Mouse (Mus musculus) midbrain, embryonic 11.5 days (tissue): ENCODE measurements around the gene Acsf3. TPM values are rescaled to one million over a fixed set of nuclear protein-coding genes. Genes with fewer than 3 reads are reported as not detected.

Experiments used
- ATAC-seq: fragments of 200-750 bp; cut with Nextera tagmentation; 2 replicates; pipeline ENCODE4 v1.8.0; 2017; ENCODE audit warnings: moderate TSS enrichment, moderate library complexity; ENCODE audit not compliant: low FRiP score
- DNase-seq: peaks from one replicate; pipeline ENCODE4 v3.0.0; 2015; ENCODE audit warnings: low spot score; ENCODE audit errors: missing footprints
- H3K27ac ChIP-seq: fragments of 300-500 bp; sonication (generic); 2 replicates; pipeline ENCODE4 v1.5.1; 2014; ENCODE audit warnings: low read depth, low read length
- H3K27me3 ChIP-seq: fragments of 300-500 bp; sonication (generic); 2 replicates; pipeline ENCODE4 v1.6.1; 2014; ENCODE audit warnings: mild to moderate bottlenecking, low read length, moderate library complexity, mixed read lengths; ENCODE audit not compliant: control insufficient read depth, insufficient read depth
- H3K36me3 ChIP-seq: fragments of 300-500 bp; sonication (generic); 2 replicates; pipeline ENCODE4 v1.6.1; 2014; ENCODE audit warnings: mild to moderate bottlenecking, low read length, moderate library complexity, mixed read lengths; ENCODE audit not compliant: control insufficient read depth, insufficient read depth
- H3K4me1 ChIP-seq: fragments of 300-500 bp; sonication (generic); 2 replicates; pipeline ENCODE4 v1.6.1; 2014; ENCODE audit warnings: low read length; ENCODE audit not compliant: control insufficient read depth, insufficient read depth
- H3K4me2 ChIP-seq: fragments of 300-500 bp; sonication (generic); 2 replicates; pipeline ENCODE4 v1.6.1; 2014; ENCODE audit warnings: mild to moderate bottlenecking, moderate library complexity
- H3K4me3 ChIP-seq: fragments of 300-500 bp; sonication (generic); 2 replicates; pipeline ENCODE4 v1.5.1; 2014; ENCODE audit warnings: low read depth, low read length
- H3K9ac ChIP-seq: fragments of 300-500 bp; sonication (generic); 2 replicates; pipeline ENCODE4 v1.6.1; 2014; ENCODE audit warnings: low read length
- H3K9me3 ChIP-seq: fragments of 300-500 bp; sonication (generic); 2 replicates; pipeline ENCODE4 v1.6.1; 2016; ENCODE audit warnings: low read length; ENCODE audit not compliant: control insufficient read depth
- WGBS: fragments of 180-500 bp; shearing (Covaris S2); extraction: QIAGEN DNeasy Blood & Tissue Kit; methylation state at CpG from one replicate; pipeline ENCODE4 v1.1.7; 2014; 5-methylcytosine and 5-hydroxymethylcytosine counted together
- polyA plus RNA-seq: library from polyadenylated mRNA; unstranded; fragments of >200 nt; fragmentation: Nextera tagmentation; extraction: Ambion mirVana; gene quantifications from 2 replicates; pipeline ENCODE4 v1.2.1, GENCODE M21; 2014

The Acsf3 gene
- polyA plus RNA-seq, 1 experiment from 2014 or later: 14.9 TPM

- ATAC-seq: no peak
- Histone ChIP-seq H3K9me3 (no peaks in the 10 kb centered on the region), H3K4me1 (peaks cover 11% of the 10 kb centered on the region), H3K4me3 (no peak overlapping the region), H3K4me2 (no peak overlapping the region), H3K27me3 (peaks cover 2% of the 10 kb centered on the region; the same call in 1 of the 2 replicates), H3K9ac (no peak overlapping the region), H3K27ac (no peak overlapping the region), H3K36me3 (no peaks in the 10 kb centered on the region)
- 84% methylated on average over 5 of the region's 5 CpGs for WGBS
- DNase-seq: no peak
Observed at GRCm38 (mm10) chr8:122751342-122751741, 23.9 kb upstream of the Acsf3 start.

DNA sequence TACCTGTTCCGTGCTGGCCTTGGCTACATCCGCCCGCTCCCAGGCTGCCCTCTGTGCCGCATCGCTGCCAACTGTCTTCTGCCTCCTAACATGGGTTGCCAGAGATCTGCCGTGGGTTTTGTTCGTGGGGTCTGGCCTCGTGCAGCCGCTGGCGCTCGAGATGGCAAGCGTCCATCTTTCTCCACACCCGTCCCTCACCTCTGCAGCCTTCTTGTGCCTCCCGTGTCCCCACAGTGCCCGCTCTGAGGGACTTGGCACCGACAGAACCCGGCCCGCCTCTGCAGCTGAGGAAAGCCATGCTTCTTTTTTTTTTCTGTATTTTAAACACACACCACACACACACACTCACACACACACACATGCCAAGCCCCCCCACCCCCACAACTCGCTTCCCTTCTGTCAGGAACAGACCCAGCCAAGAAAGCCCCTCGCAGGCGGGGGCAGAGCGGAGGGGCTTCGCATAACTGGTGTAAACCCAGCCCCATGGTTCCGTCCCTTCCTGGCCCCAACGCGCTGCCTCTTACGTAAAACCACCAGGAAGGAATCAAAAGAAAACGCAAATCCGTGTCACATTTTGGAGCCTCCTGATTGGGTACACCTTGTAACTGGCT, 23.1 kb upstream of the Acsf3 start:
- DNase-seq (no peak), ATAC-seq (no peak)
- Histone ChIP-seq H3K4me1 (peaks cover 7% of the 10 kb centered on the region), H3K4me2 (no peak overlapping the region), H3K9ac (no peak overlapping the region), H3K4me3 (no peak overlapping the region), H3K36me3 (no peaks in the 10 kb centered on the region), H3K27ac (no peak overlapping the region), H3K27me3 (no peaks in the 10 kb centered on the region), H3K9me3 (no peaks in the 10 kb centered on the region)
- 90% methylated on average over 29 of the region's 29 CpGs for WGBS

DNA sequence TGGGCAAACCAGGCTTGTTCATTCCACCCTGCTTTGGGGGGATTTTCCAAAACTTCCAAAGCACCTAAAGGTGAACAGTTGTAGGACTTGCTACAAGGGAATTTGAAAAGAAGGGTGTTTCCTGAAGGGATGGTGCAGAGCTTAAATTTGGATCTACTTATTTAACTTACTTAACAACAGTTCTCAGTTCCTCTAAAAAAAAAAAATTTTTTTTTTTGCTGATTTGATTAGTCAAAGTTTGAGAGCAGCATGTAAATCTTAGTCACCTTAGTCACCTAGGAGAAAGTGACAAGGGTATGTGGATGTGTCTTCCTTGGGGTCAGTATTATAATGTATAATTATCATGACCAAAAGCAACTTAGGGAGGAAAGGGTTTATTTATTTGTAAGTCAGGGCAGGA, 16.7 kb upstream of the Acsf3 start:
- Histone ChIP-seq H3K4me2 (no peak overlapping the region), H3K9ac (no peak overlapping the region), H3K36me3 (no peaks in the 10 kb centered on the region), H3K27ac (no peak overlapping the region), H3K27me3 (no peaks in the 10 kb centered on the region), H3K9me3 (no peaks in the 10 kb centered on the region), H3K4me3 (no peak overlapping the region), H3K4me1 (no peaks in the 10 kb centered on the region)
- DNase-seq: no peak
- no peak for ATAC-seq

- Histone ChIP-seq H3K9ac (no peak overlapping the region), H3K4me3 (no peak overlapping the region), H3K9me3 (no peaks in the 10 kb centered on the region), H3K4me2 (no peak overlapping the region), H3K4me1 (no peaks in the 10 kb centered on the region), H3K27me3 (no peaks in the 10 kb centered on the region), H3K36me3 (no peaks in the 10 kb centered on the region), H3K27ac (no peak overlapping the region)
- DNase-seq: no peak
- ATAC-seq: no peak
- WGBS: 82% methylated on average over 7 of the region's 7 CpGs
Observed at GRCm38 (mm10) chr8:122760116-122760515, 15.2 kb upstream of the Acsf3 start.

DNA sequence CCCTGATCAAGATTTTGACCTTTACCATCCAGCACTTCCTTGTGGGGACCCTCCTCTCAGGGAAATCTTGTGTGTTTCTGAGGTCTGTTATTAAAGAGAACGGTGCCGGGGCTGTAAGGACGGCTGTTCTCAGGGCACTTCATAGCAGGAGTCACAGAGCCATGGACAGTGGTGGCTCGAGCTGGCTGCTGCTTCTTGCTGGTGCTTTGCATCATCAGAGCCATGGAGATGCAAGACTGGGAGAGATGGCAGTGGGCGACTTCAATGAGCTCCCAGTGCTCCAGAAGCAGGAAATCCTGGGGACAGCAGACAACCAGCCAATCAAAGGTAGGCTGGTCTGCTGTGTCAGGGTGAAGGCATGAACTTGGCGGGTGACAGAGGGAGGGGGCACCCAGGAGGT, 14.2 kb upstream of the Acsf3 start:
- H3K27me3 ChIP-seq: no peaks in the 10 kb centered on the region
- H3K9me3 ChIP-seq: no peaks in the 10 kb centered on the region
- no peaks in the 10 kb centered on the region for H3K36me3 ChIP-seq
- H3K4me1 ChIP-seq: no peaks in the 10 kb centered on the region
- DNase-seq (no peak), ATAC-seq (no peak)
- no peak overlapping the region for H3K4me3 ChIP-seq
- no peak overlapping the region for H3K4me2 ChIP-seq
- H3K9ac ChIP-seq: no peak overlapping the region
- no peak overlapping the region for H3K27ac ChIP-seq
- 72% methylated on average over 6 of the region's 6 CpGs for WGBS

DNA sequence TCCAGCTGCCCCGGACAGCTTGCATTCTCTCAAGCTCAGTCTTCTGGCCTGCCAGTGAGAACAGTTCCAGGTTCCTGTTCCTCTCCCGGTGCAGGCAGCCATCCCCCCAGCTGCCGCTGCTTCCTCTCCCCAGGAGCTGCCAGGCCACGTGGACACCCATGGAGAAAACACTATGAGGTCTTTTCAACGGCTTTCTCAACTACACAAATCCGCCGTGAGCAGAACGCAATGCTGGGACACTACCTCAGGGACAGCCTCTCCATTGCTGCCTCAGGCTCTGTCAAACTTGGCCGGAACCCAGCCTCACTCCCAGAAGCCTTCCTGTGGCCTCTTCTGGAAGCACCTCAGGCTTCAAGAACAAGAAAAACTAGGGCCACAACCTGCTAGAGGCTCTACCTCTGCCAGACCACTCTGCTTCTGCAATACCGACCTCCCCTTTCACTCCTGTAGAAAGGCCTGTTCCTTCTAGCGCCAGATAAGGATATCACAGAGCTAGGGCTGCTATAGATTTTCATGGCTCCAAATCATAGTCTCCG, 12.5 kb upstream of the Acsf3 start:
- no peak for ATAC-seq
- DNase-seq: no peak
- Histone ChIP-seq H3K27me3 (no peaks in the 10 kb centered on the region), H3K4me3 (no peak overlapping the region), H3K9me3 (no peaks in the 10 kb centered on the region), H3K36me3 (no peaks in the 10 kb centered on the region), H3K4me2 (no peak overlapping the region), H3K4me1 (no peaks in the 10 kb centered on the region), H3K9ac (no peak overlapping the region), H3K27ac (no peak overlapping the region)
- 51% methylated on average over 12 of the region's 12 CpGs for WGBS

- DNase-seq (no peak), ATAC-seq (no peak)
- WGBS: 88% methylated on average over 14 of the region's 14 CpGs
- no peaks in the 10 kb centered on the region for H3K4me1 ChIP-seq
- no peak overlapping the region for H3K9ac ChIP-seq
- H3K27me3 ChIP-seq: no peaks in the 10 kb centered on the region
- H3K4me3 ChIP-seq: no peak overlapping the region
- no peak overlapping the region for H3K4me2 ChIP-seq
- H3K9me3 ChIP-seq: no peaks in the 10 kb centered on the region
- no peak overlapping the region for H3K27ac ChIP-seq
- H3K36me3 ChIP-seq: no peaks in the 10 kb centered on the region
Observed at GRCm38 (mm10) chr8:122763267-122763738, 12.0 kb upstream of the Acsf3 start.

GRCm38 (mm10) chr8:122764790-122765474, 10.4 kb upstream of the Acsf3 start:
- Histone ChIP-seq H3K9me3 (no peaks in the 10 kb centered on the region), H3K27ac (no peak overlapping the region)
- WGBS: 93% methylated on average over 7 of the region's 7 CpGs

GRCm38 (mm10) chr8:122766189-122766588, 9.1 kb upstream of the Acsf3 start:
- no peak overlapping the region for H3K9ac ChIP-seq
- ATAC-seq (no peak), DNase-seq (no peak)
- H3K36me3 ChIP-seq: no peaks in the 10 kb centered on the region
- no peaks in the 10 kb centered on the region for H3K4me1 ChIP-seq
- H3K27me3 ChIP-seq: no peaks in the 10 kb centered on the region
- no peaks in the 10 kb centered on the region for H3K9me3 ChIP-seq
- H3K4me2 ChIP-seq: no peak overlapping the region
- H3K27ac ChIP-seq: no peak overlapping the region
- 67% methylated on average over 5 of the region's 5 CpGs for WGBS
- H3K4me3 ChIP-seq: no peak overlapping the region

More at GRCm38 (mm10) chr8:122764790-122765474, 10.4 kb upstream of the Acsf3 start:
- Histone ChIP-seq H3K27me3 (no peaks in the 10 kb centered on the region), H3K9ac (no peak overlapping the region), H3K4me3 (no peak overlapping the region), H3K4me1 (no peaks in the 10 kb centered on the region), H3K36me3 (no peaks in the 10 kb centered on the region), H3K4me2 (no peak overlapping the region)
- DNase-seq: no peak
- no peak for ATAC-seq
